Mouse (Mus musculus) liver (tissue): ENCODE measurements at regions not wholly inside any gene's neighbourhood (a gene's known extent, or its start where the extent isn't known, plus 50 kb on each side); places are given as distances from the start of the nearest gene placed in this dataset.

Experiments used
- DNase-seq: peaks from one replicate; pipeline ENCODE4 v3.0.0-alpha.2; 2020; ENCODE audit warnings: mixed read lengths

DNA sequence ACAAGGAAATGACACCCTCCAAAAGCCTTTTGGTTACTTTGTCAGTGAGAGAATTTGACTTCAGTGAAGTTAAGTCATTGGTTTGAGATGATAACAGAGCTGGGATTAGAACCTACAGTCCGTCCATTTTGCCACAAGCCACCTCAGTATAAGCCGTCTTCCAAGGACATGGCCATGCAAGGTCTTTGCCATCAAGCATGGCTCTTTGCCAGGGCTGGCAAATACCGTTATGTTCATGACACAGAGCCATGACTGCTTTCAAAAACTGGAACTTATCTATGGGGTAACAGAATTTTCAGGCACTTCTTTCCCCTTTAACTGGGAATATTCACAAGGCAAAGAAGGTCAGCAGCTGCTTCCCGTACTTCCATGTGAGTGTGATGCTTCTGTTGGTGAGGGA, 441.9 kb upstream of the Fam19a5 start:
- no peak for DNase-seq

DNA sequence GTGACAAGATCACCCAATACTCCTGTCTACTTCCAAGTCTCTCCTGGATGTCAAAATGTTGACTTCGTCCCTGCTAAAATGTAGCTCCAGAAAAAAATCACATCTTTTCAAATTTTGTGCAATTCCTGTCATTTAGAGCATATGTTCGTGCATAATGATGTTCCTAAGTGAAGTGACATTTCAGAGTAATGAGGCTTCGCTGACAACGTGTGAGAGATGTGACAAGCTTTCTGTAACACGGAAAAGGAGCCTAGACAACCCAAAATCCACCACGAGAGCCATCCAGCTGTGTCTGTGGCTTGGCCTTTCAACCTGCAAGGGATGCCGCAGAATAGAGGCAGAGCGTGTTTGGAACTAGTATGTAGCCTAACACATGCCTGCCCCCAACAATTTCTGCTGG, 438.1 kb upstream of the Fam19a5 start:
- DNase-seq = no peak

DNA sequence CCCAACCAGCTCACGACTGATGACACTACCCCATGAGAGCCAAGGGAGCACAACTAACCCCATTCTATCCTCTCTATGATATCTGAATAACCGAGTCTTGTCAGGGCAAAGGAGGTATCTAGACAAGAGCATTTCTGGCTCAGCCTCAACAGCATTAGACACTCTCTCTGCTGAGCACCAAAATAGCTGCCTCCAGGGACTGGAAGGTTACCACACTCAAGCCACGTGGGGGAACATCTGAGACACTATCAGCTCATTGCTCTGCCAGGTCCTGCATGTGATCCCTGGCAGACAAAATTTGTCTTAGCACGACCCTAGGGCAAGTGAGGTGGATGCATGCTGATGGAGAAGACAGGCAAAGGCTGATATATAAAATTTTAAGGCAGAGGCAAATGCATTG, 436.4 kb upstream of the Fam19a5 start:
- DNase-seq = no peak

DNA sequence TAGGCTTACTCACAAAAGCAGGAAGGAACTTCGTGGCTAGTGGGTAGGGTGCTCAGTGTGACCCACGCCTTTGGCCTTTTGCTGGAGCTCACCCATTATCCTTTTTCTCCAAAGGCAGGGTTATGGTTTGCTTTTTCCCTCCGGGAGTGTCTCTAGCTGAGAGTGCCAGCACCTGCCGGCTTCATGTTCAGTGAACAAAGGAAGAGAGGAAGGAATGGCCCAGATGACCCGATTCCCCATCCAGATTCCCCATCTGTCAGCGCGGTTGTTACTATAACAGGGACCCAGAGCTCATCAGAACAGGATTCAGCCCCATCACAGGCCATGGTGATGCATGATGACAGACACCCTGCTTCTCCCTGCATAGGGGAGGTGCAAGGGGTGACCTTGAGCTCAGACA, 435.7 kb upstream of the Fam19a5 start:
- DNase-seq = no peak

DNA sequence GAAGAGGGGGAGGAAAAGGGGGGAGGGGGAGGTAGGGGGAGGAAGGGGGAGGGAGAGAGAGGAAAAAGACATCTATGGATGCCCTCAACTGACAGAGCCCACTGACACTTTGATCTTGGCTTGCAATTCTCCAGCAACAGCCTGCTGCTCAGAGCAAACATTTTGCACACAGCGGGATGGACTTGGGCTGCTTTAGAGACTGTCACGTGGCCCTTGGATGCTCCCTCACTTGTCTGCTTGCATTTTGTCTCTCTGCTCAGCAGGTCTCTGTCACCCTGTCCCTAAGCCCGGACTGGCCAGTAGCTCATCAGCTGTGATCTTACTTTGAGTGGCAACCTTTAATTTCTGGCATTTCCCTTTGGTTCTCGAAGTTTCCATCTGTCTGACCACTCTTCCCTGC, 421.4 kb upstream of the Fam19a5 start:
- DNase-seq = no peak

DNA sequence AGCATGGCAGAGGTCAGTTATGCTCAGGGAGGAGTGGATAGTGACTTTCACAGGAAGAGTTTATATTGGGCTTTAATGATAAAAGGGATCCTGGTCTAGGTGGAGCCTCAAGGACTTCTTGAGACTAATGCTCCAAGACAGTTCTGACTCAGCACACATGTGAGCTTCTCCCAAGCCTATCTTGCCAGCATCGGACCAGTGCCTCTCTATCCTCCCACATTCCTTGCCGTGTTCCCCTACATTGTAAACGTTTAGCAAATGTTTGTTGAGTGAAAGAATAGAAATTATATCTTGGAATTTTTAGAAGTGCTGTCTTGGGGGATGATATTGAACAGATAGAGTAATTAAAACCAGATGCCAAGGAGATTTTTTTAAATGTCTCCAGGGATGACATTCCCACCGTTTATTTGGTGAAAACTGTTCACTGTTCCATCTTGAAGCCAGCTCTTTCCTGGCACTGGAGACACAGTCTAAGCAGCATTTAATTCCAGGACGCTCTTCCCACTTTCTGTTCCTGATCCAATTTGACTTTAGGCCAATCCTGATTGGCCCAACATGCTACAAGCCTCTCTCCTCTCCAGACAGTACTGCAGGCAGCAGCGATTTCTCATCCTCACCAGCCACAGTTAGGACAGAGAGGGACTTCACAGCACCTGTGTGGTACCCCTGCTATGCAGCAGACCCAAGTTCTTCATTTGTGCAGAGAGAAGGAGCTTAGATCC, 418.5 kb upstream of the Fam19a5 start:
- DNase-seq = no peak

DNA sequence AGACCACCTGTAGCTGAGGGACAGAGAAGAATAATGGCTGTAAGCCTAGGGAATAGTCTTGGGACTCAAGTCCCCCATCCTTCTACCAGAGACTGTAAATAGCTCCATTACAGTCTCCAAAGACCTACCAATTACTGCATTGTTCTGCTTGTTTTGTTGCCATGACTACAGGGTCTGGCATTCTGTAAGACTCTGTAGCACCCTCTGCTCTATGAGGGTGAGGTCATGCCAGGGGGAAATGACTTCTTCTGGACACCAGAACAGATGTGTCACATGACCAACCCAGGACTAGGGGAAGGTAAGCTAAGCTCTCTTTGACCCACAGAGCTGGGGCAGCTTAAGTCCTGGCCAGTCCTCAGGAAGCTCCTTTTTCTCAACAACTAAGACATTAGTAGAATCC, 405.2 kb upstream of the Fam19a5 start:
- DNase-seq = no peak

DNA sequence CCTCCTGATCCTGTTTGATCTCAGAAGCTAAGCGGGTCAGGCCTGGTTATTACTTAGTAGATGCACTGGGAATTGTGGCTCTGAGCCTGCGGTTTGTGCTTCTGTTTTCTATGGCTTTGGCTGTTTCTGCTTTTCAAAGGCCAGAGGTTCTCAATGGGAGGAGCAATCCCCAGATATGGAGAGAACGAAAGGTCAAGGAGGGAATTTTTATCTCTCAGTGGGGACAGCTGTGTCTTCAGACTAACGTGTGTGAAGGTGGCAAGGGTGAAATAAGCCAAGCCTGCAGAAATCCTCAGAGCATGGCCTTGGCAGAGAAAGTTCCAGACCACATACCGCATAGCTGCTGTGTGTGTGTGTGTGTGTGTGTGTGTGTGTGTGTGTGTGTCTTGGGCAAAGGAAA, 375.0 kb upstream of the Fam19a5 start:
- no peak for DNase-seq

DNA sequence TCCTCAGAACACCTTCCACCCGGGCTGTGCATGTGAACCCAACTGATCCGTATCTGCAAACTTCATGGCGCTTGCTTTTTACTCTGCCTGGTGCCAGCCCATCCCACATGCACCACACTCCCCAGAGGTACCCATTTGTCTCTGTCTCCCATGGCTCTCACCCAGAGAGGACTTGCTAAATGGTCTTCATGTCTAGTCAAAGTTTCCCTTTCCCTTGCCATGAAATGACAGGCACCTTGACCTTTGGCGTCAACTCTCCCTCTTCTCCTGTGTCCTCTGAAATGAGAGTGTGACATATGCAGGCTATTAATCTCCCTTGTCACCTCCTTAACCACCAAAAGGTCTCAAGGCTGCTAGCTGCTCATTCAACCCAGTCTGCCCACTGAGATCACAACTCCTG, 373.2 kb upstream of the Fam19a5 start:
- DNase-seq = no peak

DNA sequence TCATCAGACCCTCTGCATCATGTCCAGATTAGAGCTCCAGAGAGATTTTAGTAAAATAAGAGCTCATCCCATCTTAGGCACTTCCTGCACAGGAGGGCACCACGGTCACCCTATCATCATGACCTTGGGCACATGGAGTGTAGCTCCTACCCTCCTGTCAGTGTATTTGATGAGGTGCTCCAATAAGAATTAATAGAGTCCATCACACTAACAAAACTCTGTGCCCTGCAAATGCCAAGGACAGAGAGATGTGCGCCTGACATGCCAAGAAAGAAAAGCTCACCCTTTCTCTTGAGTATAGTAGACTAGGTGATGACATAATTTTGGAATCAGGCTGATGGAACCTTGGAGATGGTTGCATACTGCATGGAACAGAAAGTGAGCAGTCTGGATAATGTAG, 371.0 kb upstream of the Fam19a5 start:
- DNase-seq = no peak

DNA sequence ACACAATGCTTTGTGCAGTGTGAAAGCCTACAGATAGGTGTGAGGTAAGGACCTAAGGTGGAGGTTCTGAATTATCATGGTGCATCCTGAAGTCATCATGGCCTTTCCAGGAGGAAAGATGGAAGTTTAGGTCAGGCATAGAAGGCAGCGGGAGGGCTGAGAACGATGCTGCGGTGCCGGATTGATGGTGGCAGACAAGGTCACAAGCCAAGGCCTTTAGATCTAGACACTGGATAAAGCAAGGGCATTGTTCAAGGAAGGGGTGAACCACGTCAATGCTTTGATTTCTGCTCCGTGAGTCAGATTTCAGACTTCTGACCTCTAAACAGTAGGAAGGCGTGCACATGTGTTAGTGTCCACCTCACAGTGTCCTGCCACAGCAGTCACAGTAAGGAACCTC, 365.5 kb upstream of the Fam19a5 start:
- DNase-seq = no peak

DNA sequence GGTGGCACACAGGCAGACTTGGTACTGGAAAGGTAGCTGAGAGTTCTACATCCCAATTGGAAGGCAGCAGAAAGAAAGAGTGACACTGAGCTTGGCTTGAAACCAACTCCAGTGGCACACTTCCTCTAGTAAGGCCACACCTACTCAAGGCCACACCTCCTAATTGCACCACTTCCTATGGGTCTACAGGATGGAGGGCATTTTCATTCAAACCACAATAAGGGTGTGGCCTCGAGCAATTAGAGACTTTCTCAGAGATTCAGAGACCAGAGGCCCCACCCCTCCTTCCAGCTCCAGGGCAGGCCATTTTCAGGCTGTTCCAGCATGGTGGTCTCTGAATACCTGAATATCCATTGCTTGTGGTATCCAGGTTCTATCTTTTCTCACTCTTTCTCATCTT, 363.3 kb upstream of the Fam19a5 start:
- DNase-seq = no peak

DNA sequence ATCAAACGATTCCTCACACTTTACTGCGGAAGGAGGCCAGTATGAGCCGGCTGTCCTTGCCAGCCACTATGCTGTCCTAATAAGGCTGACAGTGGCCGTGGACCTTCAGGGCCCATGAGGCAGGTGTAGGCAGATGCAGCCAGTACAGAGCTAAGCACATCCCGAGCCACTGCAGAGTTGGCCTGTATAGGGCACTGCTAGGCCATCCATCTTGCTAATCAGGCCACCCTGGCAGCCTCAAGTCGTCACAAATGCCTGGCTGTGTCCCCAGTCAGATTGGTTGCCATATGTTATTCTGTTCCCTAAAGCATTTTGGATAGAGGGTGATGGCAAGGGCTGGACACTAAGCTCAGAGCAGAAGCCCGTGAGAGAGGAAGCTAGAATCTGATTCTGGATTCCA, 359.9 kb upstream of the Fam19a5 start:
- no peak for DNase-seq

DNA sequence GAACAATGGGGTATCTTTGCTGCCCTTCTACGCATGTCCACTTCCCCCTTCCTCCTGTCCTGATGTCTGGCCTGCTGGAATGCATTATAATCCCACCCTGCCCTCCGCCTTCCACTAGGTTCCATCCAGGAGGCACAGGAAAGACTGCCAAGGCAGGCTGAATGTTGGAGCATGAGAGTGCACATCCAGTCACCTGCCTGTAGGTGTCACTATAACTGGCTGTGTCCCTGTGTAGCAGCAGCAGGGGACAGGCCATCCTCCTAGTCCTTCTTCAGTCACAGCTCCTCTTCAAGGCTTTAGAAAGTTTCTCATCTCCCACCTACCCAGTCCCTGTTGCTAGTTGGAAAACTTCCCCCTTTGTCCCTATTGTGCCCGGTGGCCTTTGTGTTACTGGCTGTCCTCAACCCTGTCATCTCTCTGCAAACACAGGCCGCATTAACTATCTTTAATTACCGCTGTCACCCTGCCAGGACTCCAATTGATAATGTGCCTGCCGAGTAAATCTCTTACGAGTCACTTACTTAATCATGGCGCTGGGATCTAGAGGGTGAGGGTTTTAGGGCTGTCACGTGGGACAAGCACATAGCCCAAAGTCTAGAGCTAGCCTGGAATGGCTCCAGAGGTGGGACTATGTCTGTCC, 355.2 kb upstream of the Fam19a5 start:
- DNase-seq = no peak

DNA sequence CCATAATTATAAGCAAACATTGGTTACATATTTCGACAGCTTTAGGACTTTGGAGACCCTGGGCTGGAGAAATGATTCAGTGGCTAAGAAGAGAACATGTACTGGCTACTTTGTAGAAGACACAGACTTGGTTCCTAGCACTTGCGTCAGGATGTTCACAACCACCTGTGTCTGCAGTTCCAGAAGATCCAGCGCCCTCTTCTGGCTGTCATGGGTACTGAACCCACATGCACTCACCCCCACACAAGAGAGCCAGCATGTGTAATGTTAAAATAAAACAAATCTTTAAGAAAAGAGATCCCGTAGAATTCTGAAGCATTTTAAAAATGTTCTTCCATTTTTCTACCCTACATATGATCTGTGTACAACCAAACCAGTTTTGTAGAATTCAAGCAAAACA, 352.2 kb upstream of the Fam19a5 start:
- DNase-seq = no peak

DNA sequence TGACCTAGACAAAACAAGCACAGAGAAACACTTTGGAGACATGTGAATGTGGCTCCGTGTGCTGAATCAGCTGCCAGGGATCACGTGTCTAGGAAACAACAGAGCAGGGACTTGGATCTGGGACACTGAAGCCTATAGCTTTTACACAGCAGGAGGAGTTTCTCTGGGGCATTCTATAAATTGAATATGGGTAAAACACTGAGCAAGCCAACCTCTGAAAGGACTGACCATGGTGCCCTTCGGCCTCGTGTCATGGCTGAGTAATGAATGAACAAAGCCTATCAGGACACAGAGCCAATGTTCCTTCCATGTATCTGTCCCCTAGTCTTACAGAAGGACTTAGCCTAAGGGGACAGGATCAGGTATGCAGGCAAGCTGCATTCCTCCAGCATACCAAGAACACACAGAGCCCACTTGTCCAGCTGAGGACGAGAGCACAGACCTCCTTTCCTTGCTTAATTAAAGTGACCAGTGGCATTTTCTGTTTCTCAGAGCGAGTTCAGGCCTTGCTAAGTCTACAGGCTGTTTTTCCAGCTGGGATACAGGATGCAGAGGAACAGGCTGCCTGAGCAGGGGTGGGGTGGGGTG, 347.7 kb upstream of the Fam19a5 start:
- no peak for DNase-seq

DNA sequence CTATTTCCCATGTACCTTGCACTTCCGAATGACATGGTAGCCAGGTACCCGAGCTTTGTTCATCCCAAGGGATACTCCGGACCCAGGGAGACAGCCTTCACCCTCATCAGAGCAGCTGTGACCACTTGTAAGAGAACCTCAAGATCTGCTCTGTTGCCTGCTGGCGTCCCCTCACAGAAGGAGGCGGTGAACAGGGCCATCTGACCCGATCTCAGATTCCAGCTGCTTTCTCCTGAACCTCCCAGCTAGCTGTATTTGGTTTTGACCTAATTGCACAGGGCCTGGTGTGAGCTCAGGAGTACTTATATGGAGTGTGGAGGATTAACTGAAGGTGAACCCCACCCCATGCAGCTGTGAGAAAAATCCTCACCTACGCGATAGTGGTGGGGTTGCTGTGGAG, 344.5 kb upstream of the Fam19a5 start:
- DNase-seq = no peak

DNA sequence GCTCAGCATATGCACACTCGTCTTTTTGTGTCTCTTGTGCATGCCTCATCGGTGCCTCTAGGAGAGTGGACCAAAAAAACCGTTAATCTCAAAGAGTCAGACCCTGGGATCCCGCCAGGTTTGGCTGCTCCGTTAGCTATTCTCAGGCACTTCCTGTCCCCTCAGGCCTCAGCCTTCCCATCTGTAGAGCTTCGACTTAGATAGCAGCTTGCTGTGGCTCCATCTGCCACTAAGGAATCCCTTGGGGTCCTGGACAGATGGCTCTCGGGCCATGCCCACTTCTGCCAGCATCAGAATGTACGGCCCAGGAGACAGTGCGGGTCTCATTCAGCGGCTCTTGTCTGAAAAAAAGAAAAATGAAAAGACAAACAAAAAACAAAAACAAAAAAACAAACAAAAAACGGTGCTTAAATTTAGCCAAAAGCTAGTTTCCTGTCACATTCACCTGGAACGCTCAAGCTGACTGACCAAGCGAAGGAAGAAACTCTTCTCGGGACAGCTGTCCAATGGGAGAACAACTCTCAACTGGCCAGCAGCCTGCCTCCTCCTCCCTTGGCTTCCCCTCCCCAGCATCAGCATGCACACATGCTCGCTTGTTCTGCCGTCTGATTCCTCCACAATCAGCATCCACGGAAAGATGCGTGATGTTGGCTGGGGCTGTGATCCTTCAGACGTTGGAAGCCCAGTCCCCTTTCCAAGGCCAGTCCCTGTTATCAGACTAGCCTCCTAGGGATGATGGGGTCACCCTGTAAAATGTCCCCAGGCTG, 343.6 kb upstream of the Fam19a5 start:
- DNase-seq = no peak

DNA sequence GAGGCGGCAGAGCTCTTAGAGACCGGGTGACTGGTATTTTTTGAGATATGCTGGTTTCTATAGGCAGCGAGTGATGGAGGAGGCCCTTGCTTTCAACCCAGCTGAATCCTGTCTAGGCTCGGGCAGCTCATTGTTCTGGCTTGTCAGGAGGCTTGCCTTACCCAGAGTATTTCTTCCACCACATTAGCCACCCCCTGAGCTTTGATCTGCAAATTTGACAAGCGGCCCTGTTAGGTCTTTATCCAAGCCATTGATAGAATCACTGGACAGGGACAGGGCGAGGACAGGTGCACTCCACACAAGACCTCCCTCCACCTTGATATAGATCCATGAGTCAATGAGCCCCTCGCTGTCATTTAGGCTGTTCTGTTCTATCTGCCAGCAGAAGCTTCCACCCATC, 343.0 kb upstream of the Fam19a5 start:
- no peak for DNase-seq

DNA sequence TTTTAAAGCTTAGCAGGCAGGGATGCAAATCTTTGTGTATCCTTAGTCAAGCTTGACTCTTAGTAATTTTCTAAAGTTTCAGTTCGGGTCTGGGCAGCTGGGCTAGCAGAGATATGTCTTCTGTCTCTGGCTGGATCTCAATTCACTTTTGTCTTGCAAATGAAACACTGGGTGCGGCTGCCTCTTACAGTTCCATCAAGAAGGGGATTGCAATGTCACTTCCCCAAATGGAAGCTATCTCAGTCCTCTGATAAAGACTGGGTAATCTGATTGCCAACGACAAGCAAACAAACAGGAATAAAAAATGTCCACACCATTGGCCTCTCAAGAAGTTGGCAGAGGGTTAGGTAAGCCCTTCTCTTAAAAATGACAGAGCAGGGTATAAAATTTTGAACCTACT, 314.1 kb upstream of the Fam19a5 start:
- no peak for DNase-seq

DNA sequence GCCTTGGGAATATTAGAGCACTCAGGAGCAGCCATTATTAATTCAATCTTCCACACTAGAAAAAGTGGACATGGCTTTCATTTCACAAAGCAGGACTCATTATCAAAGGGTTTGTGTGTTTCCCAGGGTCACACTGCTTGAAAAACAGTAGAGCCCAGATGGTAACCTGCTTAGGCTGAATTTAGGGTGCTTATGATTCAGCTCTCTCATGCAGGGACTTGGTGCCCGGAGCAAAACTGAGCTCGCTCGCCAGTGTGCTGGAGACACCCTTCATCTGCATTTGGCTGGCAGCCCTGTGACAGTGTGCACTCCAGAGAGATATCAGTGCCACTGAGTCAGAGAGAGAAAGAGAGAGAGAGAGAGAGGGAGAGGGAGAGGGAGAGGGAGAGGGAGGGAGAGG, 308.0 kb upstream of the Fam19a5 start:
- DNase-seq = no peak

DNA sequence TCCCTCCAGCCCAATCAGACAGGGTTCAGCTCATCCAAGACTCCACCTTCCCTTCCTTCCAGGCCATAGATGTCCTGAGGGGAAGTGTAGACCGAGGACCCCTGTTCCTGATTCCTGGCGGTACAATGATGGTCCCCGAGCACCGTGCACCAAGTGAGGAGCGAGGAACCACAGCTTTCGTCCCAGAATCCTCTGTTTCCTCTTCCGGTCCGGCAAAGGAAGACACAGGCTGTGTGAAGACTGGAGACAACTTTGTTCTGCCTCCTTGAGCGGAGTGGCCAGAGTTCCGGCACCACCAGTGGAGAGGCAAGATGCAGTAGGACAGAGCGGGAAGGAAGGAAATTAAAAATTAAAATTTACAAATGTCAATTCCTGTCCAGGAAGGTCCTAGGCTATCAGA, 305.0 kb upstream of the Fam19a5 start:
- no peak for DNase-seq

DNA sequence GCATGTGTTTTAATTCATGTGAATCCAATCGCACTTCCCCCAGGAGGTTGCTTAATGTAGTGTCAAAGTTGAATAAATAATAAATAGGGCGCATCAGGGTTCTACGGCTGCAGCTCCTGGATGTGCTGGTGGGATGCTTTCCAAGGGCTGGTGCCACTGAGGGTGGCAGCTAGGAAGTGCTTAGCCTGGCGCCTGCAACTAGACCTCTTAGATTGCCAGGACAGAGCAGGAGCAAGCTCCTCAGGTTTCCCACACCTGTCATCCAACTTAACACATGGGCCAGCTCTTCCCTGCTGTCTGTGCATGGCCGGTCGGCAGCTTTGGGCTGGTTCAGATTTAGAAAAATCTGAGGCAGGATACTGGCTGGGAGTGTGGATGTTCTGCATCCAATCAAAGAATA, 282.6 kb upstream of the Fam19a5 start:
- DNase-seq = no peak

DNA sequence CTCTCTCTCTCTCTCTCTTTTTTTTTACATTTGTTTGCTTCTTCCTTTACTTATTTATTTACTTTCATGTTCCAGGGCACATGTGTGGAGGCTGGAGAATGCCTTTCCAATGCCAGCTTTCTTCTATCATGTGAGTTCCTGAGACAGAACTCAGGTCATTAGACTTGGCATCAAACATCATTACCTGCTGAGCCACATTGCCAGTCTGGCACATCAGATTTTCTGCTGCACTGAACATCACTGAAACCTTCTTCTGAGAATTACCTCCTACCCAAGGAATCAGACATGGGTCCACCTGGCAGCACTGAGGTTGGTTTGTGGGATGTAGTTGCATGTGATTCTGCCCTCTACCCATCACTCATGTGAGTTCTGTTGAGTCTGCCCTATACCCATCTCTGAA, 279.2 kb upstream of the Fam19a5 start:
- no peak for DNase-seq
